Mouse (Mus musculus) heart, postnatal 0 days (tissue): ENCODE measurements around the gene Rabgef1. TPM values are rescaled to one million over a fixed set of nuclear protein-coding genes. Genes with fewer than 3 reads are reported as not detected.

Experiments
- ATAC-seq: fragments of 200-750 bp; cut with Nextera tagmentation; 2 replicates; pipeline ENCODE4 v1.8.0; 2017; ENCODE audit warnings: low read depth, moderate number of reproducible peaks, moderate library complexity; ENCODE audit not compliant: insufficient read depth
- DNase-seq: peaks from one replicate; pipeline ENCODE4 v3.0.0-alpha.2; 2016; ENCODE audit warnings: low spot score
- H3K27ac ChIP-seq: fragments of 300-500 bp; sonication (generic); 2 replicates; pipeline ENCODE4 v1.5.1; 2014; ENCODE audit warnings: low read depth, mild to moderate bottlenecking
- H3K27me3 ChIP-seq: fragments of 300-500 bp; sonication (generic); 2 replicates; pipeline ENCODE4 v1.6.1; 2014; ENCODE audit warnings: low read length, mixed read lengths; ENCODE audit not compliant: control insufficient read depth, insufficient read depth
- H3K36me3 ChIP-seq: fragments of 300-500 bp; sonication (generic); replicated peaks from 2 replicates; pipeline ENCODE4 v1.6.1; 2014; ENCODE audit warnings: low read length, mixed read lengths; ENCODE audit not compliant: control insufficient read depth, insufficient read depth
- H3K4me1 ChIP-seq: fragments of 300-500 bp; sonication (generic); 2 replicates; pipeline ENCODE4 v1.6.1; 2014; ENCODE audit warnings: antibody characterized with exemption; ENCODE audit not compliant: control insufficient read depth, insufficient read depth
- H3K4me2 ChIP-seq: fragments of 300-500 bp; sonication (generic); 2 replicates; pipeline ENCODE4 v1.6.1; 2014; ENCODE audit warnings: low read depth, mild to moderate bottlenecking, low read length, moderate library complexity
- H3K4me3 ChIP-seq: fragments of 300-500 bp; sonication (generic); 2 replicates; pipeline ENCODE4 v1.5.1; 2014; ENCODE audit warnings: low read depth, low read length
- H3K9ac ChIP-seq: fragments of 300-500 bp; sonication (generic); replicated peaks from 2 replicates; pipeline ENCODE4 v1.6.1; 2014; ENCODE audit warnings: low read depth, low read length, mixed read lengths
- H3K9me3 ChIP-seq: fragments of 300-500 bp; sonication (generic); replicated peaks from 2 replicates; pipeline ENCODE4 v1.6.1; 2016; ENCODE audit warnings: low read length; ENCODE audit not compliant: control insufficient read depth
- CTCF ChIP-seq: IDR thresholded peaks from 2 replicates; pipeline ENCODE4 v1.5.1; 2016; ENCODE audit warnings: antibody characterized with exemption, control low read depth, low read depth
- EP300 ChIP-seq: IDR thresholded peaks from 2 replicates; pipeline ENCODE4 v1.6.1; 2016; ENCODE audit warnings: antibody characterized with exemption, low read depth
- WGBS: fragments of 180-500 bp; shearing (Covaris S2); extraction: QIAGEN DNeasy Blood & Tissue Kit; methylation state at CpG from one replicate; pipeline ENCODE4 v1.1.7; 2014; 5-methylcytosine and 5-hydroxymethylcytosine counted together
- polyA plus RNA-seq: library from polyadenylated mRNA; unstranded; fragments of >200 nt; fragmentation: Nextera tagmentation; extraction: Ambion mirVana; gene quantifications from 2 replicates; pipeline ENCODE4 v1.2.1, GENCODE M21; 2015
- total RNA-seq: library from RNA; depleted of rRNA; stranded (reverse); fragments of >200 nt; gene quantifications from 2 replicates; pipeline ENCODE4 v1.2.3, GENCODE M21; 2014; ENCODE audit warnings: low replicate concordance

Gene Rabgef1
- total and polyA plus RNA-seq, 2 experiments from 2014 or later = 16.7 to 17.5 TPM

DNA sequence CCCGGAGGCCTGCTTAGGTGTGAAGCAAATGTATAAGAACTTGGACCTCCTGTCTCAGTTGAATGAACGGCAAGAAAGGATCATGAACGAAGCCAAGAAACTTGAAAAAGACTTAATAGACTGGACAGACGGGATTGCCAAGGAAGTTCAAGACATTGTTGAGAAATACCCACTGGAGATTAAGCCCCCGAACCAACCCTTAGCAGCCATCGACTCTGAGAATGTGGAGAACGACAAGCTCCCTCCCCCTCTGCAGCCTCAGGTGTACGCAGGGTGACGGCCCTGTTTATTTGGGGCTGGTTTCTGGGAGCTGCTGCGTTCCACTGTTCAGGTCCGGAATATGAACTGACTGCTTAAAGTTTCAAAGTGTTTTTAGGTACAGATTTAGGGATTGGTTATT, 41.4 kb downstream of the Rabgef1 start:
- ATAC-seq (no peak), DNase-seq (no peak)
- TF ChIP-seq CTCF (no peak), EP300 (no peak)
- H3K4me3 ChIP-seq = no peak overlapping the region
- no peaks in the 10 kb centered on the region for H3K27me3 ChIP-seq
- 92% methylated on average over 11 of the region's 11 CpGs for WGBS
- no peak overlapping the region for H3K27ac ChIP-seq
- no peaks in the 10 kb centered on the region for H3K9me3 ChIP-seq
- H3K4me1 ChIP-seq = no peaks in the 10 kb centered on the region
- H3K9ac ChIP-seq = no peak overlapping the region
- H3K4me2 ChIP-seq = no peak overlapping the region
- H3K36me3 ChIP-seq = peaks cover 62% of the 10 kb centered on the region

- peaks cover 29% of the 10 kb centered on the region for H3K36me3 ChIP-seq
- TF ChIP-seq CTCF (no peak), EP300 (no peak)
- no peak within 1 kb of the TSS for H3K4me3 ChIP-seq
- WGBS = 72% methylated on average over 7 of the region's 7 CpGs
- no peaks in the 10 kb centered on the region for H3K9me3 ChIP-seq
- no peak within 1 kb of the TSS for H3K9ac ChIP-seq
- DNase-seq = no peak
- no peaks in the 10 kb centered on the region for H3K27me3 ChIP-seq
- 0 out of 2 replicates have a peak, but pooled peaks cover 9% of the 10 kb centered on the region for H3K4me1 ChIP-seq
- ATAC-seq = no peak
- H3K4me2 ChIP-seq = no peak within 1 kb of the TSS
- no peak within 1 kb of the TSS for H3K27ac ChIP-seq
Measured at GRCm38 (mm10) chr5:130216781-130217180, 45.2 kb downstream of the Rabgef1 start, which contains the start of gene Tmem248. TSS of gene Tmem248 (plus strand) at chr5:130217081.

DNA sequence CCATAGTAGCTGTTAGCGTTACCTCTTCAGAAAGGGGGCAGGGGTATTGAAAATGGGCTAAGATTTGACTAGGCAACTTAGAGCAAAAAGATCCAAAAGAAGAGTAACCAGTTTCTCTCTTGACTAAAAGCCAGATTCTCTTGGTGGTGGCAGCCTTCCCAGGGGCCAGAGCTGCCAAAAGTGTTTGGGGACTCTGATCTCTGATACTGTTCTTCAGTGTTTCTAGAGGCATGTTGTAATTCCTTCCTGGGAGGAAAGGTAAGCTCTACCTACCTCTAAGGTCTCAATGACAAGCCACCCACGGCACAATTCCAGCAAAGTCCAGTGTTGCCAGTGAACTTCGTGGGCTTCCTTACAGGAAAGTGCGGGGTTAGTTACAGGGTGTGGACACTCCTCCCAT, 45.8 kb downstream of the Rabgef1 start:
- DNase-seq = no peak
- Histone ChIP-seq H3K9ac (no peak overlapping the region), H3K4me2 (no peak overlapping the region), H3K9me3 (no peaks in the 10 kb centered on the region), H3K27me3 (no peaks in the 10 kb centered on the region), H3K4me1 (0 out of 2 replicates have a peak, but pooled peaks cover 9% of the 10 kb centered on the region), H3K27ac (no peak overlapping the region), H3K36me3 (peaks cover 23% of the 10 kb centered on the region), H3K4me3 (no peak overlapping the region)
- TF ChIP-seq CTCF (no peak), EP300 (no peak)
- ATAC-seq = no peak
- WGBS = 81% methylated on average over 4 of the region's 4 CpGs

DNA sequence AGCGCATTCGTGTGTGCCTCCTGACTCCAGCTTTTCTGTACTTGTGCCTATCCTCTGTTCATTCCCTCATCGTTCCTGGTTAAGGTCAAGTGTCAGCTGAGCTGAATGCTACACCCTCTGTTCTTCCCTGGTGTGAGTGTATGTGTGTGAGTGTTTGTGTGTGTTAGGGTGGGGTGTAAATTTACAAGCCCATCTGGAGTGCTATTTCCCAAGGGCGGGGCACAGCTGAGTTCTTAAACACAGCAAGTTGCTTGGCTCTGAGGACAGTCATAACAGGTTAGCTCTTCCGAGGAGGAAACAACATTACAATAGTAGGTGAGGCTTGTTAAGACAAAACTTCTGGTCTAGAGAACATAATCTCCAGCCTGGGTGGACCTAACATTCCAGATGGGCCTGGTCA, 46.7 kb downstream of the Rabgef1 start:
- Histone ChIP-seq H3K9me3 (no peaks in the 10 kb centered on the region), H3K27ac (no peak overlapping the region), H3K9ac (no peak overlapping the region), H3K27me3 (no peaks in the 10 kb centered on the region), H3K4me3 (no peak overlapping the region), H3K4me1 (peaks cover 14% of the 10 kb centered on the region), H3K4me2 (no peak overlapping the region), H3K36me3 (peaks cover 14% of the 10 kb centered on the region)
- TF ChIP-seq EP300 (no peak), CTCF (no peak)
- 89% methylated on average over 5 of the region's 5 CpGs for WGBS
- DNase-seq (no peak), ATAC-seq (no peak)

DNA sequence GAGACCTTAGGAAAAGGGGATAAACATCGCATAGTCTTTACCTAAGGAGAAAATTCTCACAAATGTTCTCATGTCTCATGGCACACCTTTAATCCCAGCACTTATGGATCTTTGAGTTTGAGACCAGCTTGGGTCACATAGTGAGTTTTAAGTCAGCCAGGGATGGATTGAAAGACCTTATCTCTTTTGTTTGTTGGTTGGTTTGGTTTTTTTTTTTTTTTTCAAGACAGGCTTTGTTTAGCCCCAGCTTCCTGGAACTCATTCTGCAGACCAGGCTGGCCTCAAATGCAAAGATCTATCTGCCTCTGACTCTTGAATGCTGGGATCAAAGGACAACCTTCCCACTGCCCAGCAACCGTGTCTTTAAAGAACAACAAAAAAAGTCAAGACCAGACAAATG, 49.7 kb downstream of the Rabgef1 start:
- no peak for ATAC-seq
- TF ChIP-seq EP300 = no peak
- no peak for TF ChIP-seq CTCF
- H3K4me3 ChIP-seq = peak overlapping the region; percentile 89
- no peaks in the 10 kb centered on the region for H3K27me3 ChIP-seq
- H3K4me1 ChIP-seq = peaks cover 20% of the 10 kb centered on the region
- 0 out of 2 replicates have a peak, but pooled peaks cover 11% of the 10 kb centered on the region for H3K36me3 ChIP-seq
- H3K9me3 ChIP-seq = no peaks in the 10 kb centered on the region
- 51% methylated on average over 2 of the region's 2 CpGs for WGBS
- H3K27ac ChIP-seq = peak overlapping the region; percentile 82
- H3K4me2 ChIP-seq = peak overlapping the region; percentile 76
- no peak for DNase-seq
- peak overlapping the region; percentile 87 for H3K9ac ChIP-seq

- DNase-seq (no peak), ATAC-seq (peak; percentile 30; the same call in 1 of the 2 replicates)
- TF ChIP-seq CTCF (no peak), EP300 (no peak)
- H3K36me3 ChIP-seq = 0 out of 2 replicates have a peak, but pooled peaks cover 11% of the 10 kb centered on the region
- WGBS = 0% methylated on average over 10 of the region's 10 CpGs
- peak overlapping the region; percentile 89 for H3K4me3 ChIP-seq
- H3K9me3 ChIP-seq = no peaks in the 10 kb centered on the region
- peak overlapping the region; percentile 76 for H3K4me2 ChIP-seq
- peak overlapping the region; percentile 82 for H3K27ac ChIP-seq
- H3K4me1 ChIP-seq = peaks cover 20% of the 10 kb centered on the region
- peak overlapping the region; percentile 87 for H3K9ac ChIP-seq
- H3K27me3 ChIP-seq = no peaks in the 10 kb centered on the region
Measured at GRCm38 (mm10) chr5:130221760-130222145, 50.2 kb downstream of the Rabgef1 start.
